Mouse (Mus musculus) gastrocnemius, postnatal 36 days (tissue): ENCODE measurements at regions not wholly inside any gene's neighbourhood (a gene's known extent, or its start where the extent isn't known, plus 50 kb on each side); places are given as distances from the start of the nearest gene placed in this dataset.

Experiments
- DNase-seq, 2 experiments: peaks; one replicate each; pipeline ENCODE4 v3.0.0; 2022
- intact Hi-C: fragments of 180-260 bp; cut with DNase I; formaldehyde crosslinking; loops from one replicate; pipeline ENCODE4 v1.15.1; 2025

- DNase-seq = no peak
- intact Hi-C loops = no loop called here
Measured at GRCm38 (mm10) chr10:17046765-17047164, 676.3 kb upstream of the Cited2 start.

GRCm38 (mm10) chr10:17072906-17073305, 650.1 kb upstream of the Cited2 start:
- no peak for DNase-seq
- intact Hi-C loops = no loop called here

GRCm38 (mm10) chr10:17074013-17074401, 649.0 kb upstream of the Cited2 start:
- no peak for DNase-seq
- intact Hi-C loops = no loop called here

GRCm38 (mm10) chr10:17074402-17075027, 648.5 kb upstream of the Cited2 start:
- intact Hi-C loops = no loop called here
- no peak for DNase-seq

- no peak for DNase-seq
- intact Hi-C loops = no loop called here
Measured at GRCm38 (mm10) chr10:17075147-17075546, 647.9 kb upstream of the Cited2 start.

GRCm38 (mm10) chr10:17075576-17075975, 647.4 kb upstream of the Cited2 start:
- intact Hi-C loops = no loop called here
- no peak for DNase-seq

- DNase-seq = no peak
- intact Hi-C loops = no loop called here
Measured at GRCm38 (mm10) chr10:17076186-17076585, 646.8 kb upstream of the Cited2 start.

- no peak for DNase-seq
- intact Hi-C loops = no loop called here
Measured at GRCm38 (mm10) chr10:17077580-17077979, 645.4 kb upstream of the Cited2 start.

- no peak for DNase-seq
- intact Hi-C loops = no loop called here
Measured at GRCm38 (mm10) chr10:17080818-17081217, 642.2 kb upstream of the Cited2 start.

- intact Hi-C loops = no loop called here
- DNase-seq = no peak
Measured at GRCm38 (mm10) chr10:17082926-17083325, 640.1 kb upstream of the Cited2 start.

GRCm38 (mm10) chr10:17102065-17102464, 621.0 kb upstream of the Cited2 start:
- DNase-seq = no peak
- intact Hi-C loops = no loop called here

- intact Hi-C loops = no loop called here
- DNase-seq = no peak
Measured at GRCm38 (mm10) chr10:17103416-17103815, 619.6 kb upstream of the Cited2 start.

- no peak for DNase-seq
- intact Hi-C loops = no loop called here
Measured at GRCm38 (mm10) chr10:17106831-17107230, 616.2 kb upstream of the Cited2 start.

GRCm38 (mm10) chr10:17111071-17111470, 611.9 kb upstream of the Cited2 start:
- intact Hi-C loops = no loop called here
- DNase-seq = no peak

- DNase-seq = no peak
- intact Hi-C loops = no loop called here
Measured at GRCm38 (mm10) chr10:17114805-17115204, 608.2 kb upstream of the Cited2 start.

- intact Hi-C loops = no loop called here
- DNase-seq = no peak
Measured at GRCm38 (mm10) chr10:17129391-17130163, 593.4 kb upstream of the Cited2 start.

GRCm38 (mm10) chr10:17130661-17131060, 592.4 kb upstream of the Cited2 start:
- intact Hi-C loops = no loop called here
- no peak for DNase-seq

GRCm38 (mm10) chr10:17131763-17132162, 591.3 kb upstream of the Cited2 start:
- no peak for DNase-seq
- intact Hi-C loops = no loop called here

- DNase-seq = no peak
- intact Hi-C loops = no loop called here
Measured at GRCm38 (mm10) chr10:17175385-17175784, 547.6 kb upstream of the Cited2 start.

- no peak for DNase-seq
- intact Hi-C loops = no loop called here
Measured at GRCm38 (mm10) chr10:17177054-17177453, 546.0 kb upstream of the Cited2 start.

GRCm38 (mm10) chr10:17177503-17178278, 545.3 kb upstream of the Cited2 start:
- DNase-seq = no peak
- intact Hi-C loops = no loop called here

- DNase-seq = no peak
- intact Hi-C loops = no loop called here
Measured at GRCm38 (mm10) chr10:17178627-17179026, 544.4 kb upstream of the Cited2 start.
